Comparison of ENCODE assay signal across 9 mouse cellular contexts in genomic region chr14:121446951-121447350, GRCm38 (mm10). TPM values are rescaled to one million over a fixed set of nuclear protein-coding genes. Genes with fewer than 3 reads are reported as not detected.
A peak's percentile ranks its signal among the peaks of the same experiment; 100 is the strongest.
DNase-seq lines count a peak whose midpoint lies in the region; ATAC-seq and TF ChIP-seq lines count a peak whose summit lies in the region.
"Had no signal": no experiment of that assay in that cellular context is flagged by ENCODE, and none has a peak within 500 bp of the region (broad histone marks: within the 10 kb centered on the region; RNA-seq: fewer than 3 reads in every experiment).

No protein-coding gene starts in this region.

- H3K27ac ChIP-seq in heart, embryonic 10.5 days, result peak overlapping the region; percentile 69
- H3K27ac ChIP-seq in heart, adult 2 months, result no peak overlapping the region
- H3K27ac ChIP-seq in embryonic facial prominence, embryonic 10.5 days (replicated peaks), result no peak overlapping the region
- no peak overlapping the region for H3K27ac ChIP-seq in hindbrain, postnatal 0 days
- no peak overlapping the region for H3K27ac ChIP-seq in neural tube, embryonic 12.5 days

- peaks cover 19% of the 10 kb centered on the region for H3K4me1 ChIP-seq in heart, embryonic 10.5 days
- H3K4me1 ChIP-seq in heart, adult 2 months (ENCODE audit: control insufficient read depth, insufficient read depth, low read length), result peaks cover 2% of the 10 kb centered on the region; the same call in 1 of the 2 replicates
- peaks cover 20% of the 10 kb centered on the region for H3K4me1 ChIP-seq in embryonic facial prominence, embryonic 10.5 days
- H3K4me1 ChIP-seq in hindbrain, postnatal 0 days (ENCODE audit: insufficient read depth, low read length), result no peaks in the 10 kb centered on the region
- no peaks in the 10 kb centered on the region for H3K4me1 ChIP-seq in neural tube, embryonic 12.5 days

- peak overlapping the region; percentile 35 for H3K4me3 ChIP-seq in heart, embryonic 10.5 days
- H3K4me3 ChIP-seq in heart, adult 2 months, result no peak overlapping the region
- peak overlapping the region; percentile 40 for H3K4me3 ChIP-seq in embryonic facial prominence, embryonic 10.5 days
- no peak overlapping the region for H3K4me3 ChIP-seq in hindbrain, postnatal 0 days (ENCODE audit: low read length)
- peak overlapping the region; percentile 16 for H3K4me3 ChIP-seq in neural tube, embryonic 12.5 days

- no peak for TF ChIP-seq POLR2A in heart, adult 2 months (IDR thresholded peaks at IDR 0.05; ENCODE audit: insufficient read depth, low read depth, low read length)

- H3K79me2 ChIP-seq in heart, adult 2 months (replicated peaks; ENCODE audit: control insufficient read depth, insufficient read depth, low read length), result no peaks in the 10 kb centered on the region

- DNase-seq in heart, embryonic 10.5 days (ENCODE audit: low spot score), result no peak
- no peak for DNase-seq in heart, adult 2 months
- DNase-seq in ES-CJ7 (ENCODE audit: low read depth, low spot score), result peak; percentile 79
- peak; percentile 67 for DNase-seq in embryonic facial prominence, embryonic 10.5 days (ENCODE audit: low spot score)
- peak; percentile 53 for DNase-seq in hindbrain, postnatal 0 days (ENCODE audit: low spot score)
- no peak for DNase-seq in layer of hippocampus, adult 9-11 months
- DNase-seq in layer of hippocampus, postnatal 10 days (ENCODE audit: low spot score in 2 of 2), result no peak

- no peaks in the 10 kb centered on the region for H3K36me3 ChIP-seq in heart, embryonic 10.5 days
- no peaks in the 10 kb centered on the region for H3K36me3 ChIP-seq in heart, adult 2 months (ENCODE audit: control insufficient read depth, insufficient read depth, low read length)
- no peaks in the 10 kb centered on the region for H3K36me3 ChIP-seq in embryonic facial prominence, embryonic 10.5 days (replicated peaks)
- H3K36me3 ChIP-seq in hindbrain, postnatal 0 days (ENCODE audit: insufficient read depth, low read length), result no peaks in the 10 kb centered on the region
- no peaks in the 10 kb centered on the region for H3K36me3 ChIP-seq in neural tube, embryonic 12.5 days

- H3K4me2 ChIP-seq in hindbrain, postnatal 0 days (ENCODE audit: low read depth, low read length), result peak overlapping the region; percentile 39
- H3K4me2 ChIP-seq in neural tube, embryonic 12.5 days (replicated peaks), result peak overlapping the region; percentile 55

- no peak for TF ChIP-seq EP300 in heart, adult 2 months (IDR thresholded peaks at IDR 0.05; ENCODE audit: insufficient read depth, low read depth, low read length)

- no peaks in the 10 kb centered on the region for H3K9me3 ChIP-seq in heart, embryonic 10.5 days
- H3K9me3 ChIP-seq in embryonic facial prominence, embryonic 10.5 days, result no peaks in the 10 kb centered on the region
- H3K9me3 ChIP-seq in hindbrain, postnatal 0 days (ENCODE audit: low read length), result no peaks in the 10 kb centered on the region
- no peaks in the 10 kb centered on the region for H3K9me3 ChIP-seq in neural tube, embryonic 12.5 days

- no peak overlapping the region for H3K9ac ChIP-seq in heart, adult 2 months (ENCODE audit: low read depth, low read length)
- no peak overlapping the region for H3K9ac ChIP-seq in hindbrain, postnatal 0 days (replicated peaks; ENCODE audit: low read length)
- H3K9ac ChIP-seq in neural tube, embryonic 12.5 days, result no peak overlapping the region

- no peaks in the 10 kb centered on the region for H3K27me3 ChIP-seq in heart, embryonic 10.5 days (ENCODE audit: insufficient read depth, poor library complexity, severe bottlenecking)
- no peaks in the 10 kb centered on the region for H3K27me3 ChIP-seq in heart, adult 2 months (ENCODE audit: control insufficient read depth, insufficient read depth, low read length)
- H3K27me3 ChIP-seq in embryonic facial prominence, embryonic 10.5 days (replicated peaks; ENCODE audit: low read depth, poor library complexity, severe bottlenecking), result no peaks in the 10 kb centered on the region
- H3K27me3 ChIP-seq in hindbrain, postnatal 0 days (ENCODE audit: insufficient read depth, low read length), result no peaks in the 10 kb centered on the region
- H3K27me3 ChIP-seq in neural tube, embryonic 12.5 days (replicated peaks), result no peaks in the 10 kb centered on the region

- TF ChIP-seq CTCF in heart, adult 2 months (IDR thresholded peaks at IDR 0.05), result no peak
- no peak for TF ChIP-seq CTCF in hindbrain, postnatal 0 days (IDR thresholded peaks at IDR 0.05; ENCODE audit: low read depth)

- 4% methylated on average over 9 of the region's 9 CpGs for WGBS in heart, embryonic 10.5 days
- 17% methylated on average over 9 of the region's 9 CpGs for WGBS in heart, adult 2 months
- 18% methylated on average over 9 of the region's 9 CpGs for WGBS in embryonic facial prominence, embryonic 10.5 days
- 14% methylated on average over 9 of the region's 9 CpGs for WGBS in hindbrain, postnatal 0 days
- WGBS in neural tube, embryonic 12.5 days, result 12% methylated on average over 9 of the region's 9 CpGs

- intact Hi-C loops in heart, adult 2 months (cut with DNase I), result no loop called here

- ATAC-seq in hindbrain, postnatal 0 days, result peak; percentile 77
- peak; percentile 95 for ATAC-seq in neural tube, embryonic 12.5 days (ENCODE audit: low FRiP score, low read depth)

RNA-seq across cellular contexts. Expression of gene Slc15a1, which starts 58.1 kb away (rescaled TPM):
- polyA plus RNA-seq in heart, embryonic 10.5 days (2016; fragmentation: Nextera tagmentation; extraction: Ambion mirVana), result 0.04 TPM in 1 of 2 replicates, not detected in the other
- not detected for total RNA-seq in heart, adult 2 months (2021)
- not detected in 2 replicates for polyA plus RNA-seq in heart, adult 2 months (2012; rRNA removed)
- polyA plus RNA-seq in embryonic facial prominence, embryonic 10.5 days (2016; fragmentation: Nextera tagmentation; extraction: Ambion mirVana), result 0.05 TPM in 1 of 2 replicates, not detected in the other
- not detected in 2 replicates for total RNA-seq in hindbrain, postnatal 0 days (2014; rRNA removed)
- 0.08 TPM in 2 replicates for polyA plus RNA-seq in hindbrain, postnatal 0 days (2015; fragmentation: Nextera tagmentation; extraction: Ambion mirVana)
- polyA plus RNA-seq in neural tube, embryonic 12.5 days (2016; fragmentation: Nextera tagmentation; extraction: Ambion mirVana), result not detected in 2 replicates
- total RNA-seq in layer of hippocampus, postnatal 10 days (2021), result under 1 TPM; 0.11 to 0.18 TPM
- total RNA-seq: liver, adult 2 months had no signal
- polyA plus RNA-seq: liver, adult 2 months had no signal

Comparison
In these comparisons a context has a peak if more than half of its experiments do, and no peak if none do; other contexts are left out.
1. H3K4me3 ChIP-seq: peak in heart, embryonic 10.5 days (single experiment), embryonic facial prominence, embryonic 10.5 days (single experiment) and neural tube, embryonic 12.5 days (single experiment); none in heart, adult 2 months (single experiment) and hindbrain, postnatal 0 days (single experiment).
2. DNase-seq: peak in ES-CJ7 (single experiment), embryonic facial prominence, embryonic 10.5 days (single experiment) and hindbrain, postnatal 0 days (single experiment); none in heart, embryonic 10.5 days (single experiment), heart, adult 2 months (0 of 2), layer of hippocampus, adult 9-11 months (single experiment) and layer of hippocampus, postnatal 10 days (0 of 2).